Mouse (Mus musculus): ENCODE results near the gene Gatad2a.

DNA sequence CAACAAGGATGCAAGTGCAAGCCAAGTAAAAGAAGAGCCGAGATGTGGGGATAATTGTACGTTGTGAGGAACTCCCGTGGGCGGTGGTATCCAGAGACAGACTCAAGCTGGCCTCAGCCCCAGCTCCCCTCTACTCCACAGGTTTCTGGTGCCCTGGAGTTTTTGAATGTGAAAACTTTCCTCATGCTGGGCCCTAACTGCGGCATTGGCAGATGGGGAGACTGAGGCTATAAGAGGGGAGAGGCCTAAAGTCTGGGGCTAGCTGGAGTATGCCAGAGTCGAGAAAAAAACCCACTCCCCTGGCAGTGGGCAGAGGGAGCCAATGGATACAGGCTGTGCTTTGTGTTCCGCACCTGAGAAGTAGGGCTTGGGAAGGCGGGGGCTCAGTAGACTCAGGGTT lies 92.1 kb downstream of the Gatad2a start:
- TF ChIP-seq POLR2A (IDR thresholded peaks at IDR 0.05; ENCODE audit: extremely low read depth, insufficient read depth, low read length) = no peak
- no peak for TF ChIP-seq CTCF (IDR thresholded peaks at IDR 0.05; ENCODE audit: extremely low read depth, insufficient read depth, low read length)

Data from cortical plate, adult 2 months (tissue).